Mouse (Mus musculus) myocyte (in vitro differentiated cells): ENCODE results near the gene Rad9b. TPM values are rescaled to one million over a fixed set of nuclear protein-coding genes. Genes with fewer than 3 reads are reported as not detected.

ENCODE experiments used
- H3K27me3 ChIP-seq: one replicate; pipeline ENCODE4 v1.6.1; 2011; ENCODE audit not compliant: control insufficient read depth, insufficient read depth, insufficient read length
- H3K36me3 ChIP-seq: one replicate; pipeline ENCODE4 v1.6.1; 2011; ENCODE audit not compliant: control insufficient read depth, insufficient read depth
- H3K4me2 ChIP-seq: one replicate; pipeline ENCODE4 v1.6.1; 2011; ENCODE audit warnings: low read depth, control low read depth
- H3K4me3 ChIP-seq: one replicate; pipeline ENCODE4 v1.5.1; 2011; ENCODE audit warnings: mild to moderate bottlenecking, control low read depth, moderate library complexity
- H3K79me2 ChIP-seq: one replicate; pipeline ENCODE4 v1.6.1; 2011; ENCODE audit not compliant: control insufficient read depth, insufficient read depth
- H3ac ChIP-seq: one replicate; pipeline ENCODE4 v1.6.1; 2011; ENCODE audit not compliant: control insufficient read depth, insufficient read length
- CEBPB ChIP-seq: IDR thresholded peaks from 2 replicates; pipeline ENCODE4 v1.6.1; 2011; ENCODE audit warnings: mild to moderate bottlenecking, moderate library complexity; ENCODE audit not compliant: poor library complexity, insufficient read depth, severe bottlenecking
- E2F4 ChIP-seq: IDR thresholded peaks from one replicate; pipeline ENCODE4 v1.6.1; 2011; ENCODE audit warnings: mild to moderate bottlenecking, control low read depth, moderate library complexity; ENCODE audit not compliant: insufficient read depth
- MAX ChIP-seq: IDR thresholded peaks from one replicate; pipeline ENCODE4 v1.6.1; 2011; ENCODE audit warnings: low read depth, mild to moderate bottlenecking, control low read depth
- MYOD1 ChIP-seq, 3 experiments: IDR thresholded peaks; one replicate each; pipeline ENCODE4 v1.6.1; 2011; ENCODE audit warnings: control low read depth in 2 of 3, low read depth in 2 of 3, mild to moderate bottlenecking in 2 of 3, moderate library complexity in 1 of 3; ENCODE audit not compliant: insufficient read length in 2 of 3, control insufficient read depth in 1 of 3
- MYOG ChIP-seq, 3 experiments: IDR thresholded peaks; one replicate each; pipeline ENCODE4 v1.6.1; 2011; ENCODE audit warnings: control low read depth in 2 of 3, low read depth in 2 of 3, mild to moderate bottlenecking in 2 of 3; ENCODE audit not compliant: insufficient read length in 2 of 3, control insufficient read depth in 1 of 3, insufficient read depth in 1 of 3
- POLR2A ChIP-seq: IDR thresholded peaks from one replicate; pipeline ENCODE4 v1.6.1; 2011; ENCODE audit warnings: low read depth, mild to moderate bottlenecking, control low read depth, moderate library complexity; ENCODE audit not compliant: insufficient read length
- POLR2AphosphoS2 ChIP-seq: IDR thresholded peaks from one replicate; pipeline ENCODE4 v1.6.1; 2011; ENCODE audit warnings: low read depth, control low read depth; ENCODE audit not compliant: insufficient read length
- REST ChIP-seq: IDR thresholded peaks from one replicate; pipeline ENCODE4 v1.6.1; 2011; ENCODE audit warnings: mild to moderate bottlenecking, control low read depth, moderate library complexity; ENCODE audit not compliant: insufficient read depth, insufficient read length
- SRF ChIP-seq: IDR thresholded peaks from one replicate; pipeline ENCODE4 v1.6.1; 2011; ENCODE audit warnings: low read depth; ENCODE audit not compliant: control insufficient read depth, insufficient read length
- TCF12 ChIP-seq: IDR thresholded peaks from one replicate; pipeline ENCODE4 v1.6.1; 2011; ENCODE audit warnings: mild to moderate bottlenecking, control low read depth; ENCODE audit not compliant: poor library complexity, insufficient read depth, severe bottlenecking
- TCF3 ChIP-seq: IDR thresholded peaks from one replicate; pipeline ENCODE4 v1.6.1; 2011; ENCODE audit warnings: low read depth, control low read depth; ENCODE audit not compliant: insufficient read length
- USF1 ChIP-seq: IDR thresholded peaks from one replicate; pipeline ENCODE4 v1.6.1; 2011; ENCODE audit warnings: low read depth, mild to moderate bottlenecking, control low read depth, moderate library complexity
- polyA plus RNA-seq: library from polyadenylated mRNA; unstranded; fragments of >200 nt; fragmentation: generic; extraction: Trizol; gene quantifications from one replicate; pipeline ENCODE4 v1.2.1, GENCODE M21; 2012; ENCODE audit warnings: missing spikeins

Gene Rad9b
- polyA plus RNA-seq, 1 experiment = 1.9 TPM

DNA sequence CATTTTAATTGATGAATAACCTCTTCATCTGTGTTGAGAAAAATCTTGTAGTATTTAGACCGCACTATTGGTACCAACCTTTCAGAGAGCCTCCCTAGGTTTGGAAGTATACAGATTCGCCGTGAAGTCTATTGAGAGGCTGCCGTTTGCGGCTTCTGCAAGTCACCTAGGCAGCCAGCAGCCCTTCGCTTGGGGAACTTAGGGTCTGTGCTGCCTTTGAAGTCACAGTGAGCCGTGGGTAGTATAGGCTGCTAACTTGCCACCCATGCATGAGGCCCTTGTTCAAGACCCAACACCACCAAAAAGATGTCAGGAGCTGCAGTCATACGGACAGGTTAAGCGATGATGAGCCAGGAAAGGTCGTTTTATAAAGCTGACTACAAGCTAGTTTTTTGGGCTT is 67.8 kb downstream of the Rad9b start:
- Histone ChIP-seq H3K4me3 (peak overlapping the region; percentile 54), H3K79me2 (peaks cover 63% of the 10 kb centered on the region), H3K4me2 (peak overlapping the region; percentile 91), H3K36me3 (no peaks in the 10 kb centered on the region), H3K27me3 (no peaks in the 10 kb centered on the region), H3ac (no peak overlapping the region)
- TF ChIP-seq TCF3 (no peak), MAX (no peak), USF1 (no peak), CEBPB (no peak), MYOG (IDR thresholded peaks at IDR 0.05; ENCODE audit: control insufficient read depth in 1 of 3, insufficient read depth in 1 of 3, insufficient read length in 2 of 3, low read depth in 2 of 3) (no peak), SRF (no peak), TCF12 (no peak), POLR2A (no peak), REST (no peak), MYOD1 (IDR thresholded peaks at IDR 0.05; ENCODE audit: control insufficient read depth in 1 of 3, insufficient read length in 2 of 3, low read depth in 2 of 3) (no peak), E2F4 (no peak), POLR2AphosphoS2 (no peak)

DNA sequence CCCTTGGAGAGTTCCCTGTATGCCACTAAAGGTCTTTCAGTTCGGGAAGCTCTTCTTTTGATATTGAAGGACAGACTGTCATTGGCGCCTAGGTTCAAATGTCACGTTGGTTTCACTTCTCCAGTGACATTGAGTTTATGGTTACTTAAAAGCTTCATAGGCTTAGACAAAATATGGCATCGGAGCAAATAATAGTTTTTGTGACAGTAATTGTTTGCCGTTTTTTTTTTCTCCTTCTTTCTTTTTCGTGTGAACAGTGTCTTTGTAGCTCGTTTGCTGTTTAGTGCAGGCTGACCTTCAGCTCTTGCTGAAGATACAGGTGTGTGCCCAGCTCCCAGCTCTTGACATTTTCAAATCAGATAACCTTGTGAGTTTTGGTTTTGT is 68.3 kb downstream of the Rad9b start:
- Histone ChIP-seq H3K4me3 (peak overlapping the region; percentile 54), H3ac (peak overlapping the region; percentile 96), H3K79me2 (peaks cover 60% of the 10 kb centered on the region), H3K27me3 (no peaks in the 10 kb centered on the region), H3K4me2 (peak overlapping the region; percentile 91), H3K36me3 (no peaks in the 10 kb centered on the region)
- no peak for TF ChIP-seq TCF12
- TF ChIP-seq CEBPB = no peak
- TF ChIP-seq REST = no peak
- no peak for TF ChIP-seq MAX
- TF ChIP-seq TCF3 = no peak
- no peak for TF ChIP-seq POLR2AphosphoS2
- no peak for TF ChIP-seq E2F4

DNA sequence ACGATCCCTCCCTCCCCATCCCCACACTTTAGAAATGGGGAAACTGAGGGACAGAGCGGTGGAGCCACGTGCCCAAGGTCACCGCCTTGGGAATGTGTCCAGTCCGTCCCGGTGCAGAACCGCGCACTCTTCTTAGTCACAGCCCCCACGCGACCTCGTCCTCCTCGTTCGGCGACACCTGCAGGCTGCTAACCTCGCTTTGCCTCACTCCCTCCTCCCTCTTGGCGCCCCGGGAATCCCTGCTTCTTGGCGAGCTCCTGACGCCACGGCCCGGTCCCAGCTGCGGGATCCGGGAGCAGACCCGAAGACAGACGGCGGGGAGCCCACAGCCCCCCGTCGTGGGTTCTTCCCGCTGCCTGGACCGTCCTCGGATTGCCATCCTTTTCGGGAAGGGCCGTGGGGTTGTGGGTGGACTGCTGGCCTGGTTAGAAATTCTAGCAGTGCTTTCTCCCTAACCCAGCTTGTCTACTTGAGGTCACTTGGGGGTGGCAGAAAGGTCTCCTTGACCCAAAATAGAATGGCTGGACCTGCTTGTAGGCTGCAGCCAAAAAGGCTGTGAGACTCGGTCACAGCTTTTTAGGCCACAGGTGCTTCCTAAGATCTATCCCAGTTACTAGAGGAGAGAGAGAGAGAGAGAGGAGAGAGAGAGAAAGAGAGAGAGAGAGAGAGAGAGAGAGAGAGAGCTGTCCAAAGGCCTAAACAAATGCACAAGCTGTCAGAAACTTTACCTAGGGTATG is 68.8 kb downstream of the Rad9b start:
- peak overlapping the region; percentile 96 for H3ac ChIP-seq
- no peaks in the 10 kb centered on the region for H3K27me3 ChIP-seq
- peak overlapping the region; percentile 54 for H3K4me3 ChIP-seq
- peak overlapping the region; percentile 91 for H3K4me2 ChIP-seq
- no peak for TF ChIP-seq CEBPB
- peak in 1 of 3 experiments; percentile 33 for TF ChIP-seq MYOD1 (IDR thresholded peaks at IDR 0.05; ENCODE audit: control insufficient read depth in 1 of 3, insufficient read length in 2 of 3, low read depth in 2 of 3)
- H3K79me2 ChIP-seq = peaks cover 54% of the 10 kb centered on the region
- no peaks in the 10 kb centered on the region for H3K36me3 ChIP-seq

DNA sequence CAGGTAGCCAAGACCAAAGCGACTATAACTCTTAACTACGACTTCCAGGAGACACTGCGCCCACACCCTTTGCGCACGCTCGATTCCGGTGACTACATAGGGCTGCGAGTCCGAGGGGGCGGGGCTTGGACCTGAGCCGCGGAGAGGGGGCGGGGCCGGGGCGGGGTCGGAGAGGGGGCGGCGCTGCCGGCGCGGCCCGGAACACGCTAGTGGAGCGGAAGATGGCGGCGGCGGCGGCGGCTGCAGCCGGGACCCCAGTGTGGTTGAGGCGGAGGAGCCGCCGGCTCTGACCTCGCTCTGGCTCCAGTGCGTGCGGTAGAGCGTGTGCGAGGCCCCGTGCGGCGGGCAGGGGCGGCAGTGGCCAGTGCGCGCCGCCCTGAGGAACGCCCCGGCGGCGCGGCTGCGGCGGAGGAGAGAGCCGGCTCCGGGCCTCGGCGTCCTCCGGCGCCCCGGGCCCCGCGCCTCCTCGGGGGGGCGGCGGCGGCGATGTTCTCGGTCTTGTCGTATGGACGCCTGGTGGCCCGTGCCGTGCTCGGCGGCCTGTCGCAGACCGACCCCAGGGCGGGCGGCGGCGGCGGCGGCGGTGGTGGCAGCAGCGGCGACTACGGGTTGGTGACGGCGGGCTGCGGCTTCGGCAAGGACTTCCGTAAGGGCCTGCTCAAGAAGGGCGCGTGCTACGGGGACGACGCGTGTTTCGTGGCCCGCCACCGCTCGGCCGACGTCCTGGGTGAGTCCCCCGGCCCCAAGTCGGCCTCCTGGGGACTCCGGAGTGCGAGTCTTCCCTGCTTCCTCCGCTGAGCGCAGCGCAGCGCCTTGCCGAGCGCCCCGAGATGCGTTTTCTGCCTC is 69.6 kb downstream of the Rad9b start, which contains the start of gene Pptc7:
TSS of gene Pptc7 (plus strand) at position 183 of the 846 bp plus-strand sequence.
- H3ac ChIP-seq = peak within 1 kb of the TSS; percentile 96
- no peak for TF ChIP-seq CEBPB
- TF ChIP-seq POLR2AphosphoS2 = peak; percentile 41
- peak; percentile 88 for TF ChIP-seq POLR2A
- peak within 1 kb of the TSS; percentile 91 for H3K4me2 ChIP-seq
- peak within 1 kb of the TSS; percentile 54 for H3K4me3 ChIP-seq
- H3K79me2 ChIP-seq = peaks cover 46% of the 10 kb centered on the region
- no peaks in the 10 kb centered on the region for H3K27me3 ChIP-seq
- H3K36me3 ChIP-seq = no peaks in the 10 kb centered on the region

DNA sequence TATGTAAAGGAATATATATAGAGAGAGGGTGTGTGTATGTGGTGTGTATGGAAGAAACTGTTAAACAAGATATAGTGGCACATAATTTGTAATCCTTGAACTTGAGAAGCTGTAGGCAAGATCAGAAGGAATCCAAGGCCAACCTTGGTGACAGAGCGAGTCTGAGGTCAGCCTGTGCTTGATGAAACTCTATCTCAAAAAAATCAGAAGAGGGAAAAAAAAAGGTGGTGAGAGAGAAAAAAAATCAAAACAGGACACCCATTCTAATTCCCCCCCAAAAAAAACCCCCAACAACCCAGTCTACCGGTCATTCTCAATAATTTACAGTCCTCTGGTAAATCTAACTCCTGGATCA is 70.2 kb downstream of the Rad9b start:
- TF ChIP-seq TCF12 (no peak), POLR2AphosphoS2 (no peak), POLR2A (no peak), SRF (no peak), TCF3 (no peak), REST (no peak), MYOG (IDR thresholded peaks at IDR 0.05; ENCODE audit: control insufficient read depth in 1 of 3, insufficient read depth in 1 of 3, insufficient read length in 2 of 3, low read depth in 2 of 3) (no peak), MAX (no peak), CEBPB (no peak), MYOD1 (IDR thresholded peaks at IDR 0.05; ENCODE audit: control insufficient read depth in 1 of 3, insufficient read length in 2 of 3, low read depth in 2 of 3) (no peak), USF1 (no peak), E2F4 (no peak)
- Histone ChIP-seq H3K4me3 (peak overlapping the region; percentile 54), H3ac (peak overlapping the region; percentile 96)

More for the DNA sequence above, 70.2 kb downstream of the Rad9b start:
- no peaks in the 10 kb centered on the region for H3K27me3 ChIP-seq
- no peaks in the 10 kb centered on the region for H3K36me3 ChIP-seq
- H3K4me2 ChIP-seq = peak overlapping the region; percentile 82
- peaks cover 40% of the 10 kb centered on the region for H3K79me2 ChIP-seq
